In genomic region chr5:31192939-31193630, GRCm38 (mm10) we compare ENCODE assay signal across 8 mouse cellular contexts. TPM values are rescaled to one million over a fixed set of nuclear protein-coding genes. Genes with fewer than 3 reads are reported as not detected.
DNase-seq lines count a peak whose midpoint lies in the region; ATAC-seq lines count a peak whose summit lies in the region.

Gene Snx17, plus strand, starts transcription at chr5:31193227.
Gene Eif2b4, minus strand, starts transcription at chr5:31193430.

- peak; percentile 99 to 100 for DNase-seq in adrenal gland, adult (ENCODE audit: inconsistent age in 2 of 2, low spot score in 1 of 2)
- peak; percentile 99 for DNase-seq in embryo, embryonic 10.5 days (ENCODE audit: low spot score)
- peak; percentile 99 for DNase-seq in gastrocnemius, postnatal 14 days
- peak; percentile 99 for DNase-seq in left cerebral cortex, postnatal 10 days (ENCODE audit: extremely low spot score in 1 of 2, low spot score in 2 of 2)
- peak; percentile 100 for DNase-seq in right cerebral cortex, postnatal 25 days
- DNase-seq in urinary bladder, postnatal 4 days (ENCODE audit: low spot score in 2 of 2), result peak; percentile 98 to 99

- ATAC-seq in inflammation-experienced regulatory T-cells, adult 6 months, result peak; percentile 92
- peak; percentile 93 for ATAC-seq in megakaryocyte-erythroid progenitor cell, adult 5-6 weeks (replicated peaks; ENCODE audit: low FRiP score, low TSS enrichment, poor library complexity, severe bottlenecking)

- intact Hi-C loops in gastrocnemius, postnatal 14 days (cut with DNase I; ENCODE audit: low total_unique reads), result no loop called here
- intact Hi-C loops in left cerebral cortex, postnatal 10 days (cut with DNase I), result no loop called here

RNA-seq across cellular contexts. Expression of gene Snx17, which starts in this region (rescaled TPM):
- 10 to 100 TPM; 42.4 to 42.7 TPM for total RNA-seq in gastrocnemius, postnatal 14 days (2021)
- 100 to 1,000 TPM in 2 of 3 experiments, 10 to 100 TPM in 1; 96.4 to 122 (median 119) TPM for polyA plus RNA-seq in inflammation-experienced regulatory T-cells, adult 6 months (2017; shearing (Covaris generic))
- total RNA-seq in left cerebral cortex, postnatal 10 days (2021), result 10 to 100 TPM; 73.4 to 74.6 TPM
- 57.7 and 67.6 TPM in 2 replicates for total RNA-seq in megakaryocyte-erythroid progenitor cell, adult 5-6 weeks (2014; fragmentation: Nextera tagmentation)
- 38.9 and 48.5 TPM in 2 replicates for total RNA-seq in megakaryocyte-erythroid progenitor cell, adult 5-6 weeks (2017)

RNA-seq across cellular contexts. Expression of gene Eif2b4, which starts in this region (rescaled TPM):
- 10 to 100 TPM; 44.4 to 48.7 TPM for total RNA-seq in gastrocnemius, postnatal 14 days (2021)
- polyA plus RNA-seq in inflammation-experienced regulatory T-cells, adult 6 months (2017; shearing (Covaris generic)), result 10 to 100 TPM; 38.7 to 45.8 (median 44.4) TPM
- total RNA-seq in left cerebral cortex, postnatal 10 days (2021), result 10 to 100 TPM; 48.2 to 49.7 TPM
- total RNA-seq in megakaryocyte-erythroid progenitor cell, adult 5-6 weeks (2014; fragmentation: Nextera tagmentation), result 116 and 148 TPM in 2 replicates
- total RNA-seq in megakaryocyte-erythroid progenitor cell, adult 5-6 weeks (2017), result 40.0 and 59.0 TPM in 2 replicates

Comparison
In these comparisons a context has a peak if more than half of its experiments do, and no peak if none do; other contexts are left out.
1. Peak in every context shown above with its lines: DNase-seq and ATAC-seq.